Mouse (Mus musculus): ENCODE data around the gene Zfyve19. TPM values are rescaled to one million over a fixed set of nuclear protein-coding genes. Genes with fewer than 3 reads are reported as not detected.
A peak's percentile ranks its signal among the peaks of the same experiment; 100 is the strongest.

Zfyve19 gene
- polyA plus RNA-seq, 1 experiment from 2014 or later, result 53.6 TPM

GRCm38 (mm10) chr2:119240819-119241186, 32.4 kb downstream of the Zfyve19 start:
- Histone ChIP-seq H3K9ac (replicated peaks) (no peak overlapping the region), H3K9me3 (no peaks in the 10 kb centered on the region), H3K4me1 (peaks cover 13% of the 10 kb centered on the region), H3K27ac (replicated peaks) (no peak overlapping the region), H3K4me2 (replicated peaks) (no peak overlapping the region), H3K27me3 (peaks cover 51% of the 10 kb centered on the region), H3K4me3 (no peak overlapping the region), H3K36me3 (no peaks in the 10 kb centered on the region)
- no peak for ATAC-seq (ENCODE audit: low FRiP score, low read depth)
- 89% methylated on average over 4 of the region's 4 CpGs for WGBS

DNA sequence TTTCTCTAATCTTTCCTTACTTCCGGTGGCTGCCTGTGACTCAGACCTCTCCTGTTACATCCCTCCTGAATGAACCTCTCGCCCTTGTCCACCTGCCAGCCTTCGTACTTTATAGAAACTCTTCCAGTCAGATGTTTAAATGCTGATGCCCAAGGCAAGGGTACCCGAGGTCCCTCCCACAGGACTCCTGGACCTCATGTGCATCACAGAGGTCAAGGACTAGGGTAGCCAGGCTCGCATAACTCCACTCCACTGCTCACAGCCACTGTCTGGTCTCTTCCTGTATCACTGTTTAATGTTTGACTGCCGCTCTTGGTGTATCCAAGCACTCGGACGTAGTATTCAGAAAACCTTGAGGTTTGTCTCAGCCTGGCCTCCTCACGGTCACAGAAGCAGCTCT, 34.1 kb downstream of the Zfyve19 start:
- Histone ChIP-seq H3K4me2 (replicated peaks) (no peak overlapping the region), H3K9ac (replicated peaks) (no peak overlapping the region), H3K27me3 (peaks cover 34% of the 10 kb centered on the region), H3K4me1 (peaks cover 6% of the 10 kb centered on the region), H3K4me3 (no peak overlapping the region), H3K9me3 (no peaks in the 10 kb centered on the region), H3K27ac (replicated peaks) (no peak overlapping the region), H3K36me3 (no peaks in the 10 kb centered on the region)
- WGBS, result 80% methylated on average over 9 of the region's 9 CpGs
- no peak for ATAC-seq (ENCODE audit: low FRiP score, low read depth)

DNA sequence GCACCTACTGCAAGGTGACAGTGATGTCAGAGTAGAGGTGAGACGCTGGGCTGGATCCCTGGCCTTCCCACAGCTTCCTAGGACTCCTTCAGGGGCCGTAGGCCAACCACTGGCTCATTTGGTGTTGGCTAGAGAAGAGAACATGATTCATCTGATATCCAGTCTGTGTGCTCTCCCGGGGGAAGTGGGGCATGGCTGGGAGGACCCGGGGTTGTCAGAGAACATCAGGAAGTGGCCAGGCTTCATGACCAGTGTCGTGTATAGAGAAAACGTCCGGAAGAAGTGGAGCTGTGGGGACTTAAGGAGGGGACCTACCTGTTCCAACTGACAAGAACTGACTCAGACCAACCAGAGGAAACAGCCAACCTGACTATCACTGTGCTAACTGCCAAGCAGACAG, 36.8 kb downstream of the Zfyve19 start:
- no peaks in the 10 kb centered on the region for H3K4me1 ChIP-seq
- ATAC-seq (ENCODE audit: low FRiP score, low read depth), result no peak
- 82% methylated on average over 7 of the region's 7 CpGs for WGBS
- no peaks in the 10 kb centered on the region for H3K9me3 ChIP-seq
- peaks cover 15% of the 10 kb centered on the region for H3K27me3 ChIP-seq
- no peak overlapping the region for H3K9ac ChIP-seq (replicated peaks)
- no peak overlapping the region for H3K4me3 ChIP-seq
- no peak overlapping the region for H3K4me2 ChIP-seq (replicated peaks)
- no peaks in the 10 kb centered on the region for H3K36me3 ChIP-seq
- no peak overlapping the region for H3K27ac ChIP-seq (replicated peaks)

- H3K9me3 ChIP-seq, result no peaks in the 10 kb centered on the region
- H3K4me1 ChIP-seq, result no peaks in the 10 kb centered on the region
- no peak for ATAC-seq (ENCODE audit: low FRiP score, low read depth)
- no peak overlapping the region for H3K27ac ChIP-seq (replicated peaks)
- no peak overlapping the region for H3K4me2 ChIP-seq (replicated peaks)
- H3K36me3 ChIP-seq, result no peaks in the 10 kb centered on the region
- H3K4me3 ChIP-seq, result no peak overlapping the region
- no peak overlapping the region for H3K9ac ChIP-seq (replicated peaks)
- H3K27me3 ChIP-seq, result peaks cover 11% of the 10 kb centered on the region; the same call in 1 of the 2 replicates
- 83% methylated on average over 9 of the region's 9 CpGs for WGBS
Observed at GRCm38 (mm10) chr2:119247904-119248303, 39.5 kb downstream of the Zfyve19 start.

- no peaks in the 10 kb centered on the region for H3K4me1 ChIP-seq
- no peak overlapping the region for H3K4me3 ChIP-seq
- no peaks in the 10 kb centered on the region for H3K9me3 ChIP-seq
- peaks cover 20% of the 10 kb centered on the region for H3K27me3 ChIP-seq
- no peak overlapping the region for H3K9ac ChIP-seq (replicated peaks)
- no peak overlapping the region for H3K27ac ChIP-seq (replicated peaks)
- H3K36me3 ChIP-seq, result no peaks in the 10 kb centered on the region
- no peak overlapping the region for H3K4me2 ChIP-seq (replicated peaks)
- 82% methylated on average over 4 of the region's 4 CpGs for WGBS
- ATAC-seq (ENCODE audit: low FRiP score, low read depth), result no peak
Observed at GRCm38 (mm10) chr2:119249592-119250061, 41.2 kb downstream of the Zfyve19 start.

- no peak overlapping the region for H3K4me3 ChIP-seq
- no peak overlapping the region for H3K4me2 ChIP-seq (replicated peaks)
- H3K27ac ChIP-seq (replicated peaks), result no peak overlapping the region
- no peak overlapping the region for H3K9ac ChIP-seq (replicated peaks)
- H3K36me3 ChIP-seq, result no peaks in the 10 kb centered on the region
- H3K27me3 ChIP-seq, result peaks cover 27% of the 10 kb centered on the region
- 70% methylated on average over 5 of the region's 5 CpGs for WGBS
- H3K4me1 ChIP-seq, result no peaks in the 10 kb centered on the region
- peak; percentile 16; the same call in 1 of the 2 replicates for ATAC-seq (ENCODE audit: low FRiP score, low read depth)
- no peaks in the 10 kb centered on the region for H3K9me3 ChIP-seq
Observed at GRCm38 (mm10) chr2:119250377-119250776, 42.0 kb downstream of the Zfyve19 start.

GRCm38 (mm10) chr2:119250826-119251478, 42.5 kb downstream of the Zfyve19 start:
- H3K9me3 ChIP-seq, result no peaks in the 10 kb centered on the region
- ATAC-seq (ENCODE audit: low FRiP score, low read depth), result peak; percentile 49; the same call in 1 of the 2 replicates
- H3K9ac ChIP-seq (replicated peaks), result no peak overlapping the region
- H3K27me3 ChIP-seq, result peaks cover 29% of the 10 kb centered on the region
- no peak overlapping the region for H3K27ac ChIP-seq (replicated peaks)
- H3K4me2 ChIP-seq (replicated peaks), result 0 out of 2 replicates have a peak overlapping the region, but pooled peaks have one; percentile 23
- 15% methylated on average over 11 of the region's 11 CpGs for WGBS
- no peaks in the 10 kb centered on the region for H3K36me3 ChIP-seq
- H3K4me1 ChIP-seq, result no peaks in the 10 kb centered on the region
- H3K4me3 ChIP-seq, result no peak overlapping the region

- no peaks in the 10 kb centered on the region for H3K4me1 ChIP-seq
- H3K9me3 ChIP-seq, result no peaks in the 10 kb centered on the region
- H3K27ac ChIP-seq (replicated peaks), result no peak overlapping the region
- H3K4me3 ChIP-seq, result no peak overlapping the region
- 7% methylated on average over 7 of the region's 7 CpGs for WGBS
- peaks cover 23% of the 10 kb centered on the region for H3K27me3 ChIP-seq
- no peak overlapping the region for H3K9ac ChIP-seq (replicated peaks)
- no peak overlapping the region for H3K4me2 ChIP-seq (replicated peaks)
- no peak for ATAC-seq (ENCODE audit: low FRiP score, low read depth)
- no peaks in the 10 kb centered on the region for H3K36me3 ChIP-seq
Observed at GRCm38 (mm10) chr2:119254976-119255375, 46.6 kb downstream of the Zfyve19 start.

GRCm38 (mm10) chr2:119260518-119260917, 52.1 kb downstream of the Zfyve19 start:
- ATAC-seq (ENCODE audit: low FRiP score, low read depth), result no peak
- 71% methylated on average over 1 of the region's 1 CpGs for WGBS
- Histone ChIP-seq H3K4me2 (replicated peaks) (no peak overlapping the region), H3K36me3 (no peaks in the 10 kb centered on the region), H3K9ac (replicated peaks) (no peak overlapping the region), H3K4me1 (no peaks in the 10 kb centered on the region), H3K9me3 (no peaks in the 10 kb centered on the region), H3K27me3 (peaks cover 4% of the 10 kb centered on the region; the same call in 1 of the 2 replicates), H3K4me3 (no peak overlapping the region), H3K27ac (replicated peaks) (no peak overlapping the region)

DNA sequence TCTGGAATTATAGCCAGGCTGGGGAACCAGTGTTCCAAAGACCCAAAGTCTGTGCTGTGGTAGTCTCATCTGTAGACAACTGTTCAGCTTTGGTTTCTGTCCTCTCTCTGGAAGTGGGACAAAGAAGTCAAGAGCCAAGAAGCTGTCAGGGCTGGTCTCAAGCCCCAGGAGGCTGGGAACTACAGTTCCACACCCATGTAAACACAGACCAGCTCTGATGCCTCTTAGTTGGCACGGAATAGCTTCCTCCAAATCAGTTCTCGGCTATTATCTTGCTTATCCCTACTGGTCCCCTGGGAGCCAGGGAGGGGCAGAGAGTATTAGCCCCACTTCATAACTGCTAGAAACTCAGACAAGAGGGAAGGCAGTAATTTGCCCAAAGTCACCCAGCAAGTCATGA, 52.9 kb downstream of the Zfyve19 start:
- Histone ChIP-seq H3K4me3 (no peak overlapping the region), H3K4me2 (replicated peaks) (no peak overlapping the region), H3K36me3 (no peaks in the 10 kb centered on the region), H3K9ac (replicated peaks) (no peak overlapping the region), H3K27ac (replicated peaks) (no peak overlapping the region), H3K9me3 (no peaks in the 10 kb centered on the region), H3K4me1 (no peaks in the 10 kb centered on the region), H3K27me3 (peaks cover 4% of the 10 kb centered on the region; the same call in 1 of the 2 replicates)
- ATAC-seq (ENCODE audit: low FRiP score, low read depth), result no peak
- 58% methylated on average over 2 of the region's 2 CpGs for WGBS

DNA sequence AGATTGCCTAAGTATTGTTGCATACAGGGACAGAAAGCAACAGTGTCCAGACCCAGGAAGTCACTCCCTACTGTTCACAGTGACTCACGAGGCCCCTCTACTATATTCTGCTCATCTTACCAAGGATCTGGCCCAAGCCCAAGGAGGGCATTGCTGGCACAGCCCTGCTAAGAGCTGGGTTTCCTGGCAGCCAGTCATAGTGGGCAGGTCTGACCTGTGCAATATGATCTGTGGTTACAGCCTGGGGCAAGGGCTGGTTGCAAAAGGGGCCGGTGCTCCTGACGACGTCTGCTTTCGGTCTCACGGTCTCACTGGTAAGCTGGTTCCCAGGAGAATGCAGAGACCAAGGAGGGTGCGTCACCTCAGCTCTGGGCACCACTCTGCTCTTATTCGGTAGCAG, 54.6 kb downstream of the Zfyve19 start:
- H3K4me3 ChIP-seq, result no peak overlapping the region
- no peak overlapping the region for H3K4me2 ChIP-seq (replicated peaks)
- H3K27me3 ChIP-seq, result peaks cover 4% of the 10 kb centered on the region; the same call in 1 of the 2 replicates
- H3K9ac ChIP-seq (replicated peaks), result no peak overlapping the region
- no peaks in the 10 kb centered on the region for H3K36me3 ChIP-seq
- no peaks in the 10 kb centered on the region for H3K4me1 ChIP-seq
- no peak for ATAC-seq (ENCODE audit: low FRiP score, low read depth)
- WGBS, result 52% methylated on average over 8 of the region's 8 CpGs
- H3K27ac ChIP-seq (replicated peaks), result no peak overlapping the region
- no peaks in the 10 kb centered on the region for H3K9me3 ChIP-seq

DNA sequence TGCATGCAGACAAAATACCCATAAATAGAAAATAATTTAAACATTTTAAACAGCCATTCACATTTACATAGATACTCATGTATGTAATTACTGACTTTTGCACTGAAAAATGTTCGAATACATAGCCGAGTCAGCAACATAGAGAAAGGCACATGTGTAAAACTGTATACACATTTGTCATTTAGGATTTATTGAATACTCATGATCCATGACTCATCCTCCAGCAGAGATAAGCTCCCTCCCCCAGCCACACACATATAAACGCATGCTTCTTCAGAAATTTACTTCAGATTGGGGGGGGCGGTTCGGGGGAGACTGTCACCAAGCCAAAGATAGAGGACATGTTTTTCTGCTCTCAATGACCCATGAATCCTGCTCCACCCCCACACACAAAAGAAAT, 55.4 kb downstream of the Zfyve19 start:
- Histone ChIP-seq H3K27ac (replicated peaks) (no peak overlapping the region), H3K36me3 (no peaks in the 10 kb centered on the region), H3K27me3 (peaks cover 8% of the 10 kb centered on the region; the same call in 1 of the 2 replicates), H3K4me2 (replicated peaks) (no peak overlapping the region), H3K9me3 (no peaks in the 10 kb centered on the region), H3K4me3 (no peak overlapping the region), H3K4me1 (no peaks in the 10 kb centered on the region), H3K9ac (replicated peaks) (no peak overlapping the region)
- ATAC-seq (ENCODE audit: low FRiP score, low read depth), result no peak
- WGBS, result 78% methylated on average over 5 of the region's 5 CpGs

Data from midbrain, embryonic 12.5 days (tissue).